Mouse (Mus musculus): Measurements from ENCODE around the gene H2afx.

DNA sequence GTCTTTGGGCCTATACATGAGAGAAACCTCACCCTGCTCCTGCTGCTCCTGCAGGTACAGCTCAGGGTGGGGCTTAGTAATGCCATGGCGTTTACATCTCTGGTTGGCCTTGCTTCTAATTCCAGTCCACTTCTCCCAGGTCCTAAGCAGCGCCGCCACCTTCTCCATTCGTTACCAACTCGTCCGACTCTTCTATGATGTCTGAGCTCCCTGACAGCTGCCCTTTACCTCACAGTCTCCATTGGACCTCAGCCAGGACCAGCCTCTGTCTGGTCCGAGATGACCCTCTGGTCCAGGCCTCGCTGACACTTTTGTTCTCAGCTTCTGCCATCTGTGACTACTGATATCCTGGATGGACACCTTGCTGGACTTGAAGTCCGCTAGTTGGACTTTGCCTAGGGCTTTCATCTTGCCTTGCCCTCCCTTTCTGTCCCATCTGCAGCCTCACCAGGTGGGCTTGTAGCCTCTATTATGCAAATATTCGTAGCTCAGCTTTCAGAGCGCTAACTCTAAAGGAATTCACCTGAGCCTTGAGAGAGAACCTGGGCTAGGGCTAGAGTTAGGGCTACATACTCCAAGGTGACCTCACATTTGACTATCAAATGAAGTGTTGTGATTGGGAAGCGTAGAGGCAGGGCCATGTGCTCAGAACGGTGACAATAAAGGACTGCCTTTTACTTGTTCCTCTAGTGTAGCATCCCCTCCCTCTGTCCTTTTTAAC is 1.4 kb upstream of the H2afx start:
- no peak for TF ChIP-seq HCFC1 (IDR thresholded peaks at IDR 0.05; ENCODE audit: low read depth, low read length)
- no peak for TF ChIP-seq CTCF (IDR thresholded peaks at IDR 0.05 in 2 of 3, conservative IDR thresholded peaks at IDR 0.05 in 1 of 3; ENCODE audit: control insufficient read depth in 1 of 3, insufficient read depth in 1 of 3, low read depth in 2 of 3, low read length in 3 of 3, poor library complexity in 1 of 3, severe bottlenecking in 1 of 3)
- TF ChIP-seq TCF12 (IDR thresholded peaks at IDR 0.05; ENCODE audit: low read depth, low read length), result no peak
- no peak for TF ChIP-seq RCOR1 (IDR thresholded peaks at IDR 0.05; ENCODE audit: low read depth, low read length)
- no peak for TF ChIP-seq ZC3H11A (IDR thresholded peaks at IDR 0.05; ENCODE audit: low read depth, low read length)
- no peak for TF ChIP-seq TAL1 (IDR thresholded peaks at IDR 0.05; ENCODE audit: low read length)
- TF ChIP-seq MAFK (IDR thresholded peaks at IDR 0.05; ENCODE audit: borderline replicate concordance, low read depth, low read length), result no peak
- TF ChIP-seq USF2 (IDR thresholded peaks at IDR 0.05; ENCODE audit: borderline replicate concordance in 1 of 2, insufficient read depth in 1 of 2, low read depth in 1 of 2, low read length in 2 of 2), result no peak
- TF ChIP-seq POLR2A (IDR thresholded peaks at IDR 0.05; ENCODE audit: control insufficient read depth in 1 of 2, insufficient read depth in 1 of 2, low read depth in 1 of 2, low read length in 2 of 2, poor library complexity in 1 of 2), result no peak

All from MEL (cell line).